Mouse (Mus musculus): ENCODE results near the gene Nudt17. TPM values are rescaled to one million over a fixed set of nuclear protein-coding genes. Genes with fewer than 3 reads are reported as not detected.

The Nudt17 gene
- polyA plus RNA-seq (2015; fragmentation: Nextera tagmentation; extraction: Ambion mirVana) = 19.4 and 23.6 TPM in 2 replicates

GRCm38 (mm10) chr3:96707903-96708683 lies at the start of gene Nudt17:
Gene Nudt17 (minus strand): TSS chr3:96708562.

GRCm38 (mm10) chr3:96727343-96727827 lies 19.0 kb upstream of the Nudt17 start, which contains the start of the genes Polr3c and Rnf115:
Gene Polr3c (minus strand): TSS chr3:96727628.
Gene Rnf115 (plus strand): TSS chr3:96727664.

GRCm38 (mm10) chr3:96696198-96696765 lies 12.1 kb downstream of the Nudt17 start, which contains the start of gene Pias3:
Gene Pias3 (plus strand): TSS chr3:96696384.

GRCm38 (mm10) chr3:96669727-96670468 lies 38.5 kb downstream of the Nudt17 start, which contains the start of gene Ankrd35:
Gene Ankrd35 (plus strand): TSS chr3:96670131.

Other genes starting within 250 kb of the Nudt17 start
- gene Hfe2, start 183.4 kb downstream of the Nudt17 start, polyA plus RNA-seq (2015; fragmentation: Nextera tagmentation; extraction: Ambion mirVana) = 2.9 and 3.4 TPM in 2 replicates
- gene Txnip, start 150.6 kb downstream of the Nudt17 start, polyA plus RNA-seq (2015; fragmentation: Nextera tagmentation; extraction: Ambion mirVana) = 67.9 and 71.6 TPM in 2 replicates
- 1.0 and 1.7 TPM in 2 replicates for gene Gm16253, start 131.6 kb downstream of the Nudt17 start, polyA plus RNA-seq (2015; fragmentation: Nextera tagmentation; extraction: Ambion mirVana)
- gene Polr3gl, start 114.4 kb downstream of the Nudt17 start, polyA plus RNA-seq (2015; fragmentation: Nextera tagmentation; extraction: Ambion mirVana) = 29.4 and 31.7 TPM in 2 replicates
- gene Ankrd34a, start 111.9 kb downstream of the Nudt17 start, polyA plus RNA-seq (2015; fragmentation: Nextera tagmentation; extraction: Ambion mirVana) = 19.9 and 23.3 TPM in 2 replicates
- gene Lix1l, start 107.4 kb downstream of the Nudt17 start, polyA plus RNA-seq (2015; fragmentation: Nextera tagmentation; extraction: Ambion mirVana) = 6.8 and 7.1 TPM in 2 replicates
- gene Rbm8a, start 78.6 kb downstream of the Nudt17 start, polyA plus RNA-seq (2015; fragmentation: Nextera tagmentation; extraction: Ambion mirVana) = 83.0 and 95.3 TPM in 2 replicates
- 66.2 and 76.0 TPM in 2 replicates for gene Pex11b, start 73.2 kb downstream of the Nudt17 start, polyA plus RNA-seq (2015; fragmentation: Nextera tagmentation; extraction: Ambion mirVana)
- gene Gm42957, start 73.1 kb downstream of the Nudt17 start, polyA plus RNA-seq (2015; fragmentation: Nextera tagmentation; extraction: Ambion mirVana) = 0.05 and 0.09 TPM in 2 replicates
- gene Itga10, start 63.0 kb downstream of the Nudt17 start, polyA plus RNA-seq (2015; fragmentation: Nextera tagmentation; extraction: Ambion mirVana) = 0.85 and 1.7 TPM in 2 replicates
- 3.3 and 3.6 TPM in 2 replicates for gene Ankrd35, start 38.4 kb downstream of the Nudt17 start, polyA plus RNA-seq (2015; fragmentation: Nextera tagmentation; extraction: Ambion mirVana)
- gene Pias3, start 12.2 kb downstream of the Nudt17 start, polyA plus RNA-seq (2015; fragmentation: Nextera tagmentation; extraction: Ambion mirVana) = 33.1 and 40.1 TPM in 2 replicates
- 26.7 and 28.2 TPM in 2 replicates for gene Polr3c, start 19.1 kb upstream of the Nudt17 start, polyA plus RNA-seq (2015; fragmentation: Nextera tagmentation; extraction: Ambion mirVana)
- 71.8 and 80.0 TPM in 2 replicates for gene Rnf115, start 19.1 kb upstream of the Nudt17 start, polyA plus RNA-seq (2015; fragmentation: Nextera tagmentation; extraction: Ambion mirVana)
- gene Pdzk1, start 120.7 kb upstream of the Nudt17 start, polyA plus RNA-seq (2015; fragmentation: Nextera tagmentation; extraction: Ambion mirVana) = 0.09 TPM in 1 of 2 replicates, not detected in the other
- gene Cd160, start 120.8 kb upstream of the Nudt17 start, polyA plus RNA-seq (2015; fragmentation: Nextera tagmentation; extraction: Ambion mirVana) = 0.23 and 0.29 TPM in 2 replicates
- 1.1 and 1.7 TPM in 2 replicates for gene Gja5, start 196.1 kb upstream of the Nudt17 start, polyA plus RNA-seq (2015; fragmentation: Nextera tagmentation; extraction: Ambion mirVana)
- 38.6 and 42.1 TPM in 2 replicates for gene Gpr89, start 196.8 kb upstream of the Nudt17 start, polyA plus RNA-seq (2015; fragmentation: Nextera tagmentation; extraction: Ambion mirVana)
- gene Gja8, start 217.5 kb upstream of the Nudt17 start, polyA plus RNA-seq (2015; fragmentation: Nextera tagmentation; extraction: Ambion mirVana) = 0.09 TPM in 1 of 2 replicates, not detected in the other

Data from neural tube, postnatal 0 days (tissue).